Mouse (Mus musculus): ENCODE data around the gene Coq6. TPM values are rescaled to one million over a fixed set of nuclear protein-coding genes. Genes with fewer than 3 reads are reported as not detected.

Coq6 gene
- polyA plus RNA-seq, 1 experiment from 2014 or later = 52.7 TPM

- H3K36me3 ChIP-seq (ENCODE audit: control insufficient read depth, insufficient read depth, low read length) = no peaks in the 10 kb centered on the region
- H3K4me2 ChIP-seq (replicated peaks; ENCODE audit: low read depth, low read length) = no peak overlapping the region
- no peaks in the 10 kb centered on the region for H3K27me3 ChIP-seq (ENCODE audit: control insufficient read depth, insufficient read depth, low read length)
- no peaks in the 10 kb centered on the region for H3K9me3 ChIP-seq (ENCODE audit: control insufficient read depth, low read depth, low read length)
- 55% methylated on average over 9 of the region's 9 CpGs for WGBS
- H3K4me3 ChIP-seq (ENCODE audit: low read depth, low read length) = no peak overlapping the region
- ATAC-seq (ENCODE audit: insufficient number of reproducible peaks, insufficient read depth, low FRiP score, low read depth) = no peak
- no peak overlapping the region for H3K27ac ChIP-seq (ENCODE audit: low read length)
- H3K4me1 ChIP-seq (ENCODE audit: control insufficient read depth, insufficient read depth, low read length) = no peaks in the 10 kb centered on the region
- no peak overlapping the region for H3K9ac ChIP-seq (replicated peaks; ENCODE audit: low read depth, low read length)
Observed at GRCm38 (mm10) chr12:84399663-84400062, 38.2 kb downstream of the Coq6 start.

- 66% methylated on average over 3 of the region's 3 CpGs for WGBS
- Histone ChIP-seq H3K9ac (replicated peaks; ENCODE audit: low read depth, low read length) (no peak overlapping the region), H3K4me1 (ENCODE audit: control insufficient read depth, insufficient read depth, low read length) (no peaks in the 10 kb centered on the region), H3K27me3 (ENCODE audit: control insufficient read depth, insufficient read depth, low read length) (no peaks in the 10 kb centered on the region), H3K36me3 (ENCODE audit: control insufficient read depth, insufficient read depth, low read length) (no peaks in the 10 kb centered on the region), H3K4me3 (ENCODE audit: low read depth, low read length) (no peak overlapping the region), H3K4me2 (replicated peaks; ENCODE audit: low read depth, low read length) (no peak overlapping the region), H3K27ac (ENCODE audit: low read length) (0 out of 2 replicates have a peak overlapping the region, but pooled peaks have one; percentile 16), H3K9me3 (ENCODE audit: control insufficient read depth, low read depth, low read length) (no peaks in the 10 kb centered on the region)
- ATAC-seq (ENCODE audit: insufficient number of reproducible peaks, insufficient read depth, low FRiP score, low read depth) = no peak
Observed at GRCm38 (mm10) chr12:84400068-84400467, 38.6 kb downstream of the Coq6 start.

- no peak for ATAC-seq (ENCODE audit: insufficient number of reproducible peaks, insufficient read depth, low FRiP score, low read depth)
- WGBS = 27% methylated on average over 3 of the region's 3 CpGs
- Histone ChIP-seq H3K9ac (replicated peaks; ENCODE audit: low read depth, low read length) (no peak overlapping the region), H3K4me1 (ENCODE audit: control insufficient read depth, insufficient read depth, low read length) (no peaks in the 10 kb centered on the region), H3K4me2 (replicated peaks; ENCODE audit: low read depth, low read length) (no peak overlapping the region), H3K9me3 (ENCODE audit: control insufficient read depth, low read depth, low read length) (no peaks in the 10 kb centered on the region), H3K4me3 (ENCODE audit: low read depth, low read length) (no peak overlapping the region), H3K36me3 (ENCODE audit: control insufficient read depth, insufficient read depth, low read length) (no peaks in the 10 kb centered on the region), H3K27me3 (ENCODE audit: control insufficient read depth, insufficient read depth, low read length) (no peaks in the 10 kb centered on the region), H3K27ac (ENCODE audit: low read length) (0 out of 2 replicates have a peak overlapping the region, but pooled peaks have one; percentile 16)
Observed at GRCm38 (mm10) chr12:84400653-84401052, 39.2 kb downstream of the Coq6 start.

- ATAC-seq (ENCODE audit: insufficient number of reproducible peaks, insufficient read depth, low FRiP score, low read depth) = no peak
- Histone ChIP-seq H3K4me2 (replicated peaks; ENCODE audit: low read depth, low read length) (no peak overlapping the region), H3K9me3 (ENCODE audit: control insufficient read depth, low read depth, low read length) (no peaks in the 10 kb centered on the region), H3K27ac (ENCODE audit: low read length) (no peak overlapping the region), H3K4me3 (ENCODE audit: low read depth, low read length) (no peak overlapping the region), H3K9ac (replicated peaks; ENCODE audit: low read depth, low read length) (no peak overlapping the region), H3K4me1 (ENCODE audit: control insufficient read depth, insufficient read depth, low read length) (peaks cover 3% of the 10 kb centered on the region; the same call in 1 of the 2 replicates), H3K27me3 (ENCODE audit: control insufficient read depth, insufficient read depth, low read length) (no peaks in the 10 kb centered on the region), H3K36me3 (ENCODE audit: control insufficient read depth, insufficient read depth, low read length) (no peaks in the 10 kb centered on the region)
- WGBS = 63% methylated on average over 9 of the region's 9 CpGs
Observed at GRCm38 (mm10) chr12:84402923-84403322, 41.5 kb downstream of the Coq6 start.

GRCm38 (mm10) chr12:84404541-84404940 lies 43.1 kb downstream of the Coq6 start:
- Histone ChIP-seq H3K4me3 (ENCODE audit: low read depth, low read length) (no peak overlapping the region), H3K27me3 (ENCODE audit: control insufficient read depth, insufficient read depth, low read length) (no peaks in the 10 kb centered on the region), H3K4me2 (replicated peaks; ENCODE audit: low read depth, low read length) (no peak overlapping the region), H3K9ac (replicated peaks; ENCODE audit: low read depth, low read length) (no peak overlapping the region), H3K36me3 (ENCODE audit: control insufficient read depth, insufficient read depth, low read length) (no peaks in the 10 kb centered on the region), H3K9me3 (ENCODE audit: control insufficient read depth, low read depth, low read length) (no peaks in the 10 kb centered on the region), H3K4me1 (ENCODE audit: control insufficient read depth, insufficient read depth, low read length) (peaks cover 8% of the 10 kb centered on the region; the same call in 1 of the 2 replicates), H3K27ac (ENCODE audit: low read length) (no peak overlapping the region)
- no peak for ATAC-seq (ENCODE audit: insufficient number of reproducible peaks, insufficient read depth, low FRiP score, low read depth)
- 83% methylated on average over 6 of the region's 6 CpGs for WGBS

GRCm38 (mm10) chr12:84407259-84407658 lies 45.8 kb downstream of the Coq6 start:
- no peak overlapping the region for H3K4me2 ChIP-seq (replicated peaks; ENCODE audit: low read depth, low read length)
- H3K4me1 ChIP-seq (ENCODE audit: control insufficient read depth, insufficient read depth, low read length) = peaks cover 8% of the 10 kb centered on the region; the same call in 1 of the 2 replicates
- no peak overlapping the region for H3K27ac ChIP-seq (ENCODE audit: low read length)
- ATAC-seq (ENCODE audit: insufficient number of reproducible peaks, insufficient read depth, low FRiP score, low read depth) = no peak
- H3K27me3 ChIP-seq (ENCODE audit: control insufficient read depth, insufficient read depth, low read length) = no peaks in the 10 kb centered on the region
- WGBS = 62% methylated on average over 4 of the region's 4 CpGs
- H3K36me3 ChIP-seq (ENCODE audit: control insufficient read depth, insufficient read depth, low read length) = no peaks in the 10 kb centered on the region
- no peak overlapping the region for H3K9ac ChIP-seq (replicated peaks; ENCODE audit: low read depth, low read length)
- no peaks in the 10 kb centered on the region for H3K9me3 ChIP-seq (ENCODE audit: control insufficient read depth, low read depth, low read length)
- H3K4me3 ChIP-seq (ENCODE audit: low read depth, low read length) = no peak overlapping the region

- H3K36me3 ChIP-seq (ENCODE audit: control insufficient read depth, insufficient read depth, low read length) = no peaks in the 10 kb centered on the region
- H3K4me1 ChIP-seq (ENCODE audit: control insufficient read depth, insufficient read depth, low read length) = peaks cover 8% of the 10 kb centered on the region; the same call in 1 of the 2 replicates
- H3K9me3 ChIP-seq (ENCODE audit: control insufficient read depth, low read depth, low read length) = no peaks in the 10 kb centered on the region
- 2% methylated on average over 42 of the region's 52 CpGs for WGBS
- peak overlapping the region; percentile 60 for H3K4me3 ChIP-seq (ENCODE audit: low read depth, low read length)
- H3K9ac ChIP-seq (replicated peaks; ENCODE audit: low read depth, low read length) = peak overlapping the region; percentile 60
- peak; percentile 75 for ATAC-seq (ENCODE audit: insufficient number of reproducible peaks, insufficient read depth, low FRiP score, low read depth)
- peak overlapping the region; percentile 77 for H3K27ac ChIP-seq (ENCODE audit: low read length)
- peak overlapping the region; percentile 94 for H3K4me2 ChIP-seq (replicated peaks; ENCODE audit: low read depth, low read length)
- H3K27me3 ChIP-seq (ENCODE audit: control insufficient read depth, insufficient read depth, low read length) = no peaks in the 10 kb centered on the region
Observed at GRCm38 (mm10) chr12:84407874-84408818, 46.7 kb downstream of the Coq6 start.

- H3K36me3 ChIP-seq (ENCODE audit: control insufficient read depth, insufficient read depth, low read length) = no peaks in the 10 kb centered on the region
- peak within 1 kb of the TSS; percentile 77 for H3K27ac ChIP-seq (ENCODE audit: low read length)
- 2% methylated on average over 63 of the region's 63 CpGs for WGBS
- H3K4me3 ChIP-seq (ENCODE audit: low read depth, low read length) = peak within 1 kb of the TSS; percentile 60
- peaks cover 8% of the 10 kb centered on the region; the same call in 1 of the 2 replicates for H3K4me1 ChIP-seq (ENCODE audit: control insufficient read depth, insufficient read depth, low read length)
- no peaks in the 10 kb centered on the region for H3K9me3 ChIP-seq (ENCODE audit: control insufficient read depth, low read depth, low read length)
- peak; percentile 91 for ATAC-seq (ENCODE audit: insufficient number of reproducible peaks, insufficient read depth, low FRiP score, low read depth)
- peak within 1 kb of the TSS; percentile 60 for H3K9ac ChIP-seq (replicated peaks; ENCODE audit: low read depth, low read length)
- H3K27me3 ChIP-seq (ENCODE audit: control insufficient read depth, insufficient read depth, low read length) = no peaks in the 10 kb centered on the region
- peak within 1 kb of the TSS; percentile 94 for H3K4me2 ChIP-seq (replicated peaks; ENCODE audit: low read depth, low read length)
Observed at GRCm38 (mm10) chr12:84408819-84409507, 47.5 kb downstream of the Coq6 start, which contains the start of the genes Entpd5 and Bbof1. Gene Entpd5, minus strand, starts transcription at chr12:84409029. Gene Bbof1, plus strand, starts transcription at chr12:84409071.
